Mouse (Mus musculus): ENCODE measurements around the gene Xylt2. TPM values are rescaled to one million over a fixed set of nuclear protein-coding genes. Genes with fewer than 3 reads are reported as not detected.
"Not testable (repeated sequence)": the region's sequence is repeated elsewhere in the genome, so short reads cannot be mapped to it uniquely, and the experiment has no call there.

Gene Xylt2
- 12.7 and 15.9 TPM in 2 replicates for polyA plus RNA-seq (2012; rRNA removed)

- peak; percentile 81 for DNase-seq (ENCODE audit: low spot score)
Observed at GRCm38 (mm10) chr11:94676754-94677606, at the start of gene Xylt2. Gene Xylt2, minus strand, starts transcription at chr11:94677515.

DNA sequence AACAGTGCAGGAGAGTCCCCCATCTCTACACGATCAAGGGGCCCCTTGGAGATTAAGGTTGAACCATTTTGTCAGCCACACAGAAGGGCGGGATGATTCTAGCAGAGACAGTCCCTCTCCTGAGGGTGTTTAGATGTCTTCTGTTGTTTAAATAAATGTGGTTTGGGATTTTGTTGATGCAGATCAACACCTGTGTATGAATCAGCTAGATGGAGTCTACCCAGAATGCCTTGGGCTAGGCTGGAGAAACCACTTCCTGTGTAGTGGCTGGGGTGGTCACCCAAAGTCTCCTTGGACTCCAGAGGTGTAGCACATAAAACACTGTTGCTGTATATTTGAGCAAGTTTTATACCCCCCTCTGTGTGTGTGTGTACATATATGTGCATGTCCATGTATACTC lies 41.9 kb upstream of the Xylt2 start:
- DNase-seq (ENCODE audit: low spot score), result no peak

- no peak for DNase-seq (ENCODE audit: low spot score)
Observed at GRCm38 (mm10) chr11:94718113-94718909, 41.0 kb upstream of the Xylt2 start.

- DNase-seq (ENCODE audit: low spot score), result no peak
Observed at GRCm38 (mm10) chr11:94717239-94717638, 39.9 kb upstream of the Xylt2 start.

GRCm38 (mm10) chr11:94716754-94717153 lies 39.4 kb upstream of the Xylt2 start:
- DNase-seq (ENCODE audit: low spot score), result no peak

- no peak for DNase-seq (ENCODE audit: low spot score)
Observed at GRCm38 (mm10) chr11:94715622-94716021, 38.3 kb upstream of the Xylt2 start.

- no peak for DNase-seq (ENCODE audit: low spot score)
Observed at GRCm38 (mm10) chr11:94713246-94713860, 36.0 kb upstream of the Xylt2 start.

DNA sequence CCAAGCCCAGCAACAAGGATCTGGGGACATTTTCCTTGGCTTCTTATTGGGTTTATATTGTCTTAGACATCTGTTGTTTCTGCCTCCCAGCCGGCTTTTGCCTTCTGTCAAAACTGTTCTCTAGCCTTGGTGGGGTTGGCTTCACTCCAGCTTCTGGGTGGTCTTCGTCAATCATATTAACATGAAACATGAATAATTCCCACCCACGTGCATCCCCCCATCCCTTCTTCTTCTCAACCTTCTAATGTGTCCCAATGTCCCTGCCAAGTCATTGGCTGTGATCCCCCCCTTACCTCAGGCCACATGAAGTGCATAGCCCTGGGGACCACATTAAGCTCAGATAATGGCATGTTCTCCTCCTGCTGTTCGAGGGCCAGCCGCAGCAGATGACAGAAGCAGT lies 27.2 kb upstream of the Xylt2 start, which contains the start of gene Gm11541:
Gm11541 (minus strand) TSS at position 28 of the 400 bp plus-strand sequence.
- no peak for DNase-seq (ENCODE audit: low spot score)

GRCm38 (mm10) chr11:94704020-94704419 lies 26.7 kb upstream of the Xylt2 start:
- no peak for DNase-seq (ENCODE audit: low spot score)

- DNase-seq (ENCODE audit: low spot score), result no peak
Observed at GRCm38 (mm10) chr11:94702216-94702610, 24.9 kb upstream of the Xylt2 start.

GRCm38 (mm10) chr11:94701401-94702215 lies 24.3 kb upstream of the Xylt2 start:
- DNase-seq (ENCODE audit: low spot score), result no peak

DNA sequence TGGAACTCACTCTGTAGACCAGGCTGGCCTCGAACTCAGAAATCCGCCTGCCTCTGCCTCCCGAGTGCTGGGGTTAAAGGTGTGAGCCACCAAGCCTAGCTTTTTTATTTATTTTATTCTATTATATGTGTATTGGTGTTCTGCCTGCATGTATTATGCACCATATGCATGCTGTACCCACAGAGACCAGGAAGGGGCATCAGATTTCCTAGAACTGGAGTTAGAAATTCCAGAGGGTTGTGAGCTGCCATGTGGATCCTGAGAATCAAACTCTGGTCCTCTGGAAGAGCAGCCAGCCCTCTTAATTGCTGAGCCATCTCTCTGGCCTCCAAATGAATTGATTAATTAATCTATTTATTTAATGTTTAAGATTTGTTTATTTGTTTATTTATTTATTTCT lies 22.1 kb upstream of the Xylt2 start:
- no peak for DNase-seq (ENCODE audit: low spot score)

DNA sequence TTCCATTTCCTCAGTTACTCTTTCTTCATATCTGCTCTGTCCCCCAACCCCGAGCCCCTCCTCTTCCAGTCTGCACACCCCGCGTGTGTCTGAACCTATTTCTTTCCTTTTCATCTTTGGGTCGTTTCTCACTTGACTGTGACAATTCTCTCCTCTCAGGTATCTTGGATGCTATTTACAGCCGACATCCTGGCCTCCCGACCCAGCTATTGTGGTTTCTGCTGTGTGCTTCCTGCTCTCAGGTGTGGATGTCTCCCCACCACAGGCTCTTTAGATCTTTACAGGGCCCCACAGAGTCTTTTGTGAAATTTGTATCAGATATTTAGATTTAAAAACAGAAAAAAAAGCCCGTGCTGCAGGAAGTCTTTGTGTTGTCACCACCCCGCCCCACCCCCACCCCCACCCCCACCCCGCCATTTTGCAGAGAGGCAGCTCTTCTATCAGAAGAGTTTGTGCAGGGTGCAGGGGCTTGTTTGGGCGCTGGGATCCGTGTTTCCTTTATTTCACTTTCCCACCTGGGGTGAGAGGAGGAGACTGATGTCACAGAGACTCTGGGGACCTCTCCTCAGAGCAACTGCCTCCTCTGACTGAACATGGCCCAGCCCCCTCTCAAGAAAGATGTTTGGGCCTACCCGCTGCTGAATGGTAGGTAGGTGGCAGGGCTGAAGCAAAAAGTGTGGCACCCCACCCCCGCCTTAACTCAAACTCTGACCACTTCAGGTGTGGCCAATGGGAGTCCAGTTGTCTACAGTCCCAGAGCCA lies 20.6 kb upstream of the Xylt2 start:
- no peak for DNase-seq (ENCODE audit: low spot score)

- no peak for DNase-seq (ENCODE audit: low spot score)
Observed at GRCm38 (mm10) chr11:94697140-94697539, 19.8 kb upstream of the Xylt2 start.

DNA sequence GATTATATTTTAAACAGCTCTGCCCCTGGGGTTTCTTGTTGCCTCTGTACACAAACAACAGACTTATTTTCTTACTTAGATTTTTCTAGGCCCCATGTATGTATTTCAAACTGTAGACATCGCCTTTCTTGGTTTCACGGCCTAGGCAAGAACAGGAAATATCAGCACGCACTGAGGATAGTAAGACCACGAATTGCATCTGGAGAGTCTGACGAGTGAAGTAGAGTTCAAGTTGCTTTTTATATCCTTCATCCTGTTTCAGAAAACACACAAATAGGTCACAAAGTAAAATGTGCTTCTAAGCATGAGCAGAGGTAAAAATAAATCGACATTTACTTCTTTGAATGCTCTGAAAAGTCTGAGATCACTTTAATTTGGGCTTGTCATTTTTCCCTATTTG lies 18.2 kb upstream of the Xylt2 start:
- DNase-seq (ENCODE audit: low spot score), result no peak

DNA sequence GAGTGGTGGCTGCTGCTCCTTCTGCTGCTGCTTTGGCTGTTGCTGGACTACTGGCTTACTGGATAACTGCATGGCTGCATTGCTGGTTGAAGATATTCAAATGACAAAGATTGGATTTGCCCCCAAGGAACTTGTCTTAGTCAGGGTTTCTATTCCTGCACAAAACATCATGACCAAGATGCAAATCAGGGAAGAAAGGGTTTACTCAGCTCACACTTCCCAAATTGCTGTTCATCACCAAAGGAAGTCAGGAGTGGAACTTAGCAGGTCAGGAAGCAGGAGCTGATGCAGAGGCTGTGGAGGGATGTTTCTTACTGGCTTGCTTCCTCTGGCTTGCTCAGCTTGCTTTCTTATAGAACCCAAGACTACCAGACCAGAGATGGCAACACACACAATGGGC lies 15.2 kb upstream of the Xylt2 start:
- not testable (repeated sequence) for DNase-seq (ENCODE audit: low spot score)

GRCm38 (mm10) chr11:94687178-94687577 lies 9.9 kb upstream of the Xylt2 start:
- DNase-seq (ENCODE audit: low spot score), result no peak

DNA sequence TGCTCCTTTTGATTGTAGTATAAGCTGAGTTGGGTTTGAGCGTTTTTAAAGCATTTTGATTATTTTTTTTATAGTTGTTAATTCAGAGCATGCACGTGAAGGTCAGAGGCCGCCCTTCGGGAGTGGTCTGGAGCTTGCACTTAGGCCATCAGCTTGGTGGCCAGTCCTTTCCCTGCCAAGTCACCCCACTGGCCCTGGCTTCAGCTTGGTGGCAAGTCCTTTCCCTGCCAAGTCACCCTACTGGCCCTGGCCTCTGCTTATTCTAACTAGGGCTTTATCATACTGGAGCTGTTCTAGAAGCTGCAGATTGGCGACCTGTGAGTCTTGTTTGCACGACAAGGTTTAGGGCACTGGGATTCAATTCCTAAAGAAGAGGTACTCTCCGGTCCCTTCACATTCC lies 5.1 kb upstream of the Xylt2 start:
- DNase-seq (ENCODE audit: low spot score), result no peak

- no peak for DNase-seq (ENCODE audit: low spot score)
Observed at GRCm38 (mm10) chr11:94681640-94682039, 4.3 kb upstream of the Xylt2 start.

GRCm38 (mm10) chr11:94680639-94681038 lies 3.3 kb upstream of the Xylt2 start:
- no peak for DNase-seq (ENCODE audit: low spot score)
